Mouse (Mus musculus): ENCODE data around the gene Tnfrsf25. TPM values are rescaled to one million over a fixed set of nuclear protein-coding genes. Genes with fewer than 3 reads are reported as not detected.

Tnfrsf25 gene
- polyA plus RNA-seq, 1 experiment from 2014 or later: 1.0 TPM

- H3K36me3 ChIP-seq (replicated peaks): no peaks in the 10 kb centered on the region
- peaks cover 20% of the 10 kb centered on the region for H3K4me1 ChIP-seq
- WGBS: 64% methylated on average over 7 of the region's 7 CpGs
- DNase-seq (ENCODE audit: low spot score): no peak
- no peaks in the 10 kb centered on the region for H3K9me3 ChIP-seq
- peaks cover 14% of the 10 kb centered on the region; the same call in 1 of the 2 replicates for H3K27me3 ChIP-seq (replicated peaks; ENCODE audit: low read depth, poor library complexity, severe bottlenecking)
- H3K4me3 ChIP-seq: no peak overlapping the region
- H3K27ac ChIP-seq (replicated peaks): no peak overlapping the region
These were observed 35.8 kb upstream of the Tnfrsf25 start for GRCm38 (mm10) chr4:152079931-152080330.

DNA sequence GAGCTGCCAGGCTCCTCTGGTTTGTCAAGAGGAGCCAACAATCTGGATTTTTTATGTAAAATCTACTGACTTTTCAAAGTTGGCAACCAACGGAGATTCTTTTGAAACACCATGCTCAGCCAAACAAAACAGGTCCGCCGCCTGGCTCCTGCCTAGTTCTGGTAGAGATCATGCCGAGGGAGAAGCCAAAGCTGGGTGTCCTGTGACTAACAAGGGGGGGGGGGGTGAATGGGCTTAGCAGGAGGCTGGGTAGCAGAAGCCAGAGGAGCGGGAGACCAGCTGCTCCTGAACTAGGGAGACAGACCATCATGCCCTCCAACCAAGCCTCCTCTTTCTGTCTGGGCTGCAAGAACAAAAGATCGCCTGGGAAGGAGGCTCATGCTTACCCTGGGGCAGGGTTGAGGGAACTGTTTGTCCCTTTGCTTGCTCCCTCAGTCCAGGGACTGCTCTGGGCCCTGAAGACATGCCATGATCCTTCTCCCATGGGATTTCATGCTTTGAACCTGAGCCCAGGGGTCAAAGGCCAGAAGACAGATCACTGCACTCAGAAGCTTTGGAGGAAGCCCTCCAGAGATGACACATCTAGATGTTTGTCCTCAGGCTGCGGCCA lies 32.0 kb upstream of the Tnfrsf25 start:
- Histone ChIP-seq H3K27ac (replicated peaks) (no peak overlapping the region; the same call in 1 of the 2 replicates), H3K9me3 (no peaks in the 10 kb centered on the region), H3K4me3 (no peak overlapping the region), H3K36me3 (replicated peaks) (no peaks in the 10 kb centered on the region; the same call in 1 of the 2 replicates), H3K27me3 (replicated peaks; ENCODE audit: low read depth, poor library complexity, severe bottlenecking) (peaks cover 33% of the 10 kb centered on the region), H3K4me1 (peaks cover 29% of the 10 kb centered on the region)
- WGBS: 65% methylated on average over 7 of the region's 7 CpGs
- no peak for DNase-seq (ENCODE audit: low spot score)

GRCm38 (mm10) chr4:152084616-152085015 lies 31.1 kb upstream of the Tnfrsf25 start:
- no peaks in the 10 kb centered on the region for H3K9me3 ChIP-seq
- H3K27me3 ChIP-seq (replicated peaks; ENCODE audit: low read depth, poor library complexity, severe bottlenecking): peaks cover 35% of the 10 kb centered on the region
- WGBS: 85% methylated on average over 7 of the region's 7 CpGs
- DNase-seq (ENCODE audit: low spot score): no peak
- no peak overlapping the region for H3K27ac ChIP-seq (replicated peaks)
- no peak overlapping the region for H3K4me3 ChIP-seq
- H3K36me3 ChIP-seq (replicated peaks): no peaks in the 10 kb centered on the region; the same call in 1 of the 2 replicates
- peaks cover 32% of the 10 kb centered on the region for H3K4me1 ChIP-seq

- WGBS: under 1% methylated on average over 91 of the region's 92 CpGs
- peaks cover 36% of the 10 kb centered on the region for H3K4me1 ChIP-seq
- H3K27me3 ChIP-seq (replicated peaks; ENCODE audit: low read depth, poor library complexity, severe bottlenecking): peaks cover 35% of the 10 kb centered on the region
- H3K36me3 ChIP-seq (replicated peaks): no peaks in the 10 kb centered on the region; the same call in 1 of the 2 replicates
- DNase-seq (ENCODE audit: low spot score): peak; percentile 77
- H3K27ac ChIP-seq (replicated peaks): peak overlapping the region; percentile 91
- H3K9me3 ChIP-seq: no peaks in the 10 kb centered on the region
- peak overlapping the region; percentile 91 for H3K4me3 ChIP-seq
These were observed 29.1 kb upstream of the Tnfrsf25 start for GRCm38 (mm10) chr4:152086505-152087210.

GRCm38 (mm10) chr4:152087211-152088081 lies 28.3 kb upstream of the Tnfrsf25 start:
- peak; percentile 44 for DNase-seq (ENCODE audit: low spot score)
- no peaks in the 10 kb centered on the region for H3K9me3 ChIP-seq
- H3K27me3 ChIP-seq (replicated peaks; ENCODE audit: low read depth, poor library complexity, severe bottlenecking): peaks cover 35% of the 10 kb centered on the region
- peaks cover 40% of the 10 kb centered on the region for H3K4me1 ChIP-seq
- H3K4me3 ChIP-seq: peak overlapping the region; percentile 91
- 4% methylated on average over 12 of the region's 12 CpGs for WGBS
- H3K27ac ChIP-seq (replicated peaks): peak overlapping the region; percentile 91
- H3K36me3 ChIP-seq (replicated peaks): no peaks in the 10 kb centered on the region; the same call in 1 of the 2 replicates

DNA sequence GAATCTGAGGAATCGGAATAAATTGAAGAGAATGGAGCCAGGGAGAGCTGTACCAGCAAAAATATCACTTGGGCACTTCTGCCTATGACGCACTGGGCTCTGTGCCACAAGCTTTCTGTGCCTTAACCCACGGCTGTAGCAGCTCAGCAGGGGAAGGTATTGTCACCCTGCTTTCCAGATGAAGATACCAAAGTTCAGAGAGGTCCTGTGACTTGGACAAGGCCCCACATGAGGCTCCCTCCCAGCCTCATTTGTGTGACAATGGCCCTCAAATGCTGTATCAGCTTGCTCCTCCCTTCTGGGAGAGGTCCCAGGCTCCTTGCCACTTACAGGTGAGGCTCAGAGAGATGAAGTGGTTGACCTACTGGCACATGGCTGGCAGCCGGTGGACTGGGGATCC lies 27.6 kb upstream of the Tnfrsf25 start:
- Histone ChIP-seq H3K27ac (replicated peaks) (no peak overlapping the region), H3K4me3 (peak overlapping the region; percentile 91), H3K9me3 (no peaks in the 10 kb centered on the region), H3K36me3 (replicated peaks) (no peaks in the 10 kb centered on the region; the same call in 1 of the 2 replicates), H3K27me3 (replicated peaks; ENCODE audit: low read depth, poor library complexity, severe bottlenecking) (peaks cover 35% of the 10 kb centered on the region), H3K4me1 (peaks cover 47% of the 10 kb centered on the region)
- no peak for DNase-seq (ENCODE audit: low spot score)
- 41% methylated on average over 4 of the region's 4 CpGs for WGBS

GRCm38 (mm10) chr4:152088556-152089120 lies 27.1 kb upstream of the Tnfrsf25 start:
- Histone ChIP-seq H3K9me3 (no peaks in the 10 kb centered on the region), H3K4me1 (peaks cover 47% of the 10 kb centered on the region), H3K27me3 (replicated peaks; ENCODE audit: low read depth, poor library complexity, severe bottlenecking) (peaks cover 34% of the 10 kb centered on the region), H3K4me3 (peak overlapping the region; percentile 91; the same call in 1 of the 2 replicates), H3K36me3 (replicated peaks) (no peaks in the 10 kb centered on the region; the same call in 1 of the 2 replicates), H3K27ac (replicated peaks) (no peak overlapping the region)
- 50% methylated on average over 8 of the region's 8 CpGs for WGBS
- DNase-seq (ENCODE audit: low spot score): no peak

- Histone ChIP-seq H3K9me3 (no peaks in the 10 kb centered on the region), H3K27me3 (replicated peaks; ENCODE audit: low read depth, poor library complexity, severe bottlenecking) (peaks cover 19% of the 10 kb centered on the region), H3K4me3 (no peak overlapping the region), H3K4me1 (peaks cover 42% of the 10 kb centered on the region), H3K36me3 (replicated peaks) (peaks cover 2% of the 10 kb centered on the region; the same call in 1 of the 2 replicates), H3K27ac (replicated peaks) (no peak overlapping the region)
- no peak for DNase-seq (ENCODE audit: low spot score)
- WGBS: 79% methylated on average over 9 of the region's 9 CpGs
These were observed 25.5 kb upstream of the Tnfrsf25 start for GRCm38 (mm10) chr4:152090191-152090590.

DNA sequence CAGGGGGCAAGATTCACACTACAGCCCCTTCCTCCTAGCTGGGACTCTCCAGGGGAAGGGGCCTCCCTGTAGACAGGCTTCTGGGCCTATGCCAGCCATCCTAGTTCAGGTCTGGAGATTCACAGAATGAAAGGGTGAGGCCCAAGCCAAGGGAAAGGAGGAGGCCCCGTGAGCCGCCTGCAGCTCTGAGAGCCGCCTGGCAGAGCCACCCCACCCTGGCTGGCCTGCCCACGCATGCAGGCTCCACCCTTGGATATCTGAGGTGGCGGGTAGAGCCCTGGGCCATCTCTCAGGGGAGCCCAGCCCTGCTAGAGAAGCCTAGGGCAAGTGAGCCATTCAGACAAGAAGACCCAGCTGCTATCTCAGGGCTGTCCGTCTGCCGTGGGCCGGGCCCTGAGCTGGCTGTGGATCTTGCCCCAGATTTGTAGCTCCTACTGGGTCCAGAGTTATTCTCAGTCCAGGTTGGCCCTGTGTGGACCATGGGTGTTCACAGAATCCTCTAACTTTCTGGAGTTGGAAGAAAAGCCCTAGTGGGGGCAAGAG lies 22.9 kb upstream of the Tnfrsf25 start:
- Histone ChIP-seq H3K36me3 (replicated peaks) (peaks cover 2% of the 10 kb centered on the region; the same call in 1 of the 2 replicates), H3K4me3 (no peak overlapping the region), H3K4me1 (peaks cover 50% of the 10 kb centered on the region), H3K27ac (replicated peaks) (no peak overlapping the region; the same call in 1 of the 2 replicates), H3K27me3 (replicated peaks; ENCODE audit: low read depth, poor library complexity, severe bottlenecking) (peaks cover 23% of the 10 kb centered on the region), H3K9me3 (no peaks in the 10 kb centered on the region)
- WGBS: 76% methylated on average over 8 of the region's 8 CpGs
- no peak for DNase-seq (ENCODE audit: low spot score)

GRCm38 (mm10) chr4:152094233-152094632 lies 21.5 kb upstream of the Tnfrsf25 start:
- no peak for DNase-seq (ENCODE audit: low spot score)
- WGBS: 91% methylated on average over 12 of the region's 12 CpGs
- Histone ChIP-seq H3K9me3 (no peaks in the 10 kb centered on the region), H3K27ac (replicated peaks) (no peak overlapping the region), H3K4me1 (peaks cover 52% of the 10 kb centered on the region), H3K36me3 (replicated peaks) (peaks cover 2% of the 10 kb centered on the region; the same call in 1 of the 2 replicates), H3K27me3 (replicated peaks; ENCODE audit: low read depth, poor library complexity, severe bottlenecking) (peaks cover 13% of the 10 kb centered on the region), H3K4me3 (no peak overlapping the region)

GRCm38 (mm10) chr4:152095937-152096910 lies 19.5 kb upstream of the Tnfrsf25 start:
- peak overlapping the region; percentile 52; the same call in 1 of the 2 replicates for H3K27ac ChIP-seq (replicated peaks)
- peaks cover 61% of the 10 kb centered on the region for H3K4me1 ChIP-seq
- H3K27me3 ChIP-seq (replicated peaks; ENCODE audit: low read depth, poor library complexity, severe bottlenecking): peaks cover 13% of the 10 kb centered on the region
- peak; percentile 73 for DNase-seq (ENCODE audit: low spot score)
- peaks cover 2% of the 10 kb centered on the region; the same call in 1 of the 2 replicates for H3K36me3 ChIP-seq (replicated peaks)
- no peaks in the 10 kb centered on the region for H3K9me3 ChIP-seq
- H3K4me3 ChIP-seq: peak overlapping the region; percentile 23
- WGBS: 13% methylated on average over 27 of the region's 27 CpGs

All from embryonic facial prominence, embryonic 10.5 days (tissue).